Mouse (Mus musculus) frontal cortex, adult (tissue): ENCODE data around the gene Gabpb2.

ENCODE experiments used
- ATAC-seq: cut with Nextera tagmentation; 2 replicates; pipeline ENCODE4 v1.9.2; 2017; ENCODE audit warnings: mild to moderate bottlenecking, moderate library complexity, mixed read lengths; ENCODE audit not compliant: low TSS enrichment

Gabpb2 gene

DNA sequence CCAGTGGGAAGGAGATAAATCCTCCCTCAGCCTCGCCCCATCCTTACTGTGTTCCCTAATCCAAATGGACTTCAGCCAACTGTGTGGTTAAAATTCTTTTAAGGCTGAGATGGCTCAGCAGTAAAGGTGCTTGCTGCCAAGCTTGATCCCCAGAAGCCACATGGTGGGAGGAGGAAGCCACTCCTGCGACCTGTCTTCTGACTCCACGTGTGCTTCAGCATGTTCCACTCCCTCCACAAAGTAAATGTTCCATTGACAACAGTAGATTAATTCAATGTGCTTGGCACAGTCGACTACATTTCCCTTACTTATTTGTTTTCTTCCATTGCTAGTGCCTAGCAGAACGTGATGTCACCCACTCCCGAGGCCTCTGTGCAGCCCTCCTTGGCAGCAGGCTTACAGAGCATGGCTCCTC lies 23.0 kb downstream of the Gabpb2 start:
- ATAC-seq = no peak

- ATAC-seq = no peak
Observed at GRCm38 (mm10) chr3:95186888-95187287, 30.8 kb downstream of the Gabpb2 start.

DNA sequence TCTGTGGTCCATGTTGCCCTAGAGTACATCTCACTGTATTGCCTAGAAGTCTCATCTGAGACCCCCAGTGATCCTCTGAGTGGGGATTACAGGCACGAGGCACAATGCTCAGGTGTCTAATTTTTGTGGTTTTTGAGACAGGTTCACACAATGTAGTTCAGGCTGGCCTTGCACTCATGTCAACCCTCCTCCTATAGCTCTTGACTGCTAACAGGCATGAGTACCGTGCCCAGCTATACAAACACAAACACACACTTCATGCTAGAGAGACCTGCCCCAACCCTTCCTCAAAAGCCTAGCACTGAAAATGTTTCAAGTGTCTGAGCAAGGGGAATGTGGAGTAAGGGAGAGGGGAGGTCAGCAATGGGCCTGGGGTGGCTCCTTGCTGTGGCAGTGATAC lies 31.6 kb downstream of the Gabpb2 start:
- no peak for ATAC-seq

- ATAC-seq = peak; percentile 86
Observed at GRCm38 (mm10) chr3:95184796-95185577, 32.7 kb downstream of the Gabpb2 start.

- no peak for ATAC-seq
Observed at GRCm38 (mm10) chr3:95181841-95182240, 35.9 kb downstream of the Gabpb2 start.

- ATAC-seq = no peak
Observed at GRCm38 (mm10) chr3:95179890-95180289, 37.8 kb downstream of the Gabpb2 start.

- peak; percentile 53 for ATAC-seq
Observed at GRCm38 (mm10) chr3:95178948-95179347, 38.8 kb downstream of the Gabpb2 start.

DNA sequence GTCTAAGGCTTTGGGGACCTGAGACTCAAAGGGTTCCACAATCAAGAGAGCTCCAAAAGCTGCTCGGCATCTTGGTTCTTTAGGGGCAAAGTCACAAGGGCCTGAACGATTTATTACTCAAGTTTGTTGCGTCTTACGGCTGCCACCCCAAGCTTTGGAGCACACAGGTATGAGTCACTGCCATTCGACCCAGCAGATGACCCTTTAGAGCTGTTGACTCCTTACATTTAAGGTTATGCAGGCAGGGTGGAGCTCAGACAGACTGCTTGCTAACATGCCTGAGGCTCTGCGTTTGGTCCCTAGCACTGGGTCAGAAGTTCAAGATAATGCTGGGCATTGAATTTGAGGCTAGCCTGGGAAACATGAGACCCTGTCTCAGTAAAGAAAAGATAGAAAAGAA lies 40.1 kb downstream of the Gabpb2 start:
- ATAC-seq = no peak

DNA sequence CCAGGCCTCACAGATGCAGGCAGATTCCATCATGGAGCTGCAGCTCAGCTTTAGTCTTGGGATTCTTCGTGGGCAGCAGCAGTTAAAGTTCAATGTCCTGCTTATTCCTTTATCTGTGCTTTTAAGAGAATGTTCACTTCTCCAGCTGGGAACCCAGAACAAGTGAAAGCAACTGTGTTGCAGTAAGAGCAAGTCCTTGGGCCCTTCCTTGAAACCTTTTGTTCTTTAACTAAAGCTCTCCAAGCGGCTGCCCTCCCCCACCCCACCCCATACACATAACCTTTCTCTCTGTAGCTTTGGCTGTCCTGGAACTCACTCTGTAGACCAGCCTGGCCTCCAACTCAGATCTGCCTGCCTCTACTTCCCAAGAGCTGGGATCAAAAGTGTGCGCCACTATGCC lies 41.2 kb downstream of the Gabpb2 start:
- ATAC-seq = no peak

GRCm38 (mm10) chr3:95174011-95174592 lies 43.6 kb downstream of the Gabpb2 start:
- peak; percentile 39; the same call in 1 of the 2 replicates for ATAC-seq

GRCm38 (mm10) chr3:95173256-95173949 lies 44.3 kb downstream of the Gabpb2 start:
- no peak for ATAC-seq

DNA sequence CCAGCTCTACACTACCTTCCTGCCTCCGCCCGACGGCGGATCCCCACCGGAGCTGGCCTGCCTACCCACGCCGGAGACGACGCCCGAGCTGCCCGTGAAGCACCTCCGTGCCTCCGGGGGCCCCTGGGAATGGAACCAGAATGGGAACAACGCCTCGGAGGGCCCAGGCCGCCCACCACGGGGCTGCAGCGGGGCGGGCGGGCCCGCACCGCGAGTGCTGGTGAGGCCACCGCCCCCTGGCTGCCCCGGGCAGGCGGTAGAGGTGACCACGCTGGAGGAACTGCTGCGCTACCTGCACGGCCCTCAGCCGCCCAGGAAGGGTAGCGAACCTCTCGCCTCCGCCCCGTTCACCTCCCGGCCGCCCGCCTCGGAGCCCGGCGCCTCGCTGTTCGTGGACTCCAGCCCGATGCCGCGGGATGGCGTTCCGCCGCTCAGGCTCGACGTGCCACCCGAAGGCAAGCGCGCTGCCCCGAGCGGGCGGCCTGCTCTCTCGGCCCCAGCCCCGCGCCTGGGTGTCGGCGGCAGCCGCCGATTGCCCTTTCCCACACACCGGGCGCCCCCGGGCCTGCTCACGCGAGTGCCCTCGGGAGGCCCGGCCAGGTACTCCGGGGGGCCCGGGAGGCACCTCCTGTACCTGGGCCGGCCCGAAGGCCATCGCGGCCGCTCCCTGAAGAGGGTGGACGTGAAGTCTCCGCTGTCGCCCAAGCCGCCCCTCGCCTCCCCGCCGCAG lies 45.0 kb downstream of the Gabpb2 start:
- no peak for ATAC-seq

- ATAC-seq = no peak
Observed at GRCm38 (mm10) chr3:95171105-95171504, 46.6 kb downstream of the Gabpb2 start.

DNA sequence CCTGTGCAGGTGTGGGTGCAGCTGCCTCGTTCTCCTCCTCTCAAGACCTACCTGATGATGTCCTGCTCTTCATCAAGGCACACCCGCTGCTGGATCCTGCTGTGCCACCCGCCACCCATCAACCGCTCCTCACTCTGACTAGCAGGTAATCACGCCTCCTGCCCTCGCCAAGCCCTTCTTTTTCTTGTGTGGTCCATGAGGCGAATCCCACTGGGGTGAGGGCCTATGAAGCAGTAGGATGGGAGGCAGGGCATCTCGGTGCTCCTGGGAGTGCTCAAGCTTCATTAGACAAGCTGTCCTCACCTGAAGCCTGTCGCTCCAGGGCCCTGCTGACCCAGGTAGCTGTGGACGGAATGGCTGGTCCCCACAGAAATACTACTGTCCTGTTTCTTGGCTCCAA lies 47.7 kb downstream of the Gabpb2 start:
- ATAC-seq = no peak

- ATAC-seq = no peak
Observed at GRCm38 (mm10) chr3:95164840-95165239, 52.9 kb downstream of the Gabpb2 start.

DNA sequence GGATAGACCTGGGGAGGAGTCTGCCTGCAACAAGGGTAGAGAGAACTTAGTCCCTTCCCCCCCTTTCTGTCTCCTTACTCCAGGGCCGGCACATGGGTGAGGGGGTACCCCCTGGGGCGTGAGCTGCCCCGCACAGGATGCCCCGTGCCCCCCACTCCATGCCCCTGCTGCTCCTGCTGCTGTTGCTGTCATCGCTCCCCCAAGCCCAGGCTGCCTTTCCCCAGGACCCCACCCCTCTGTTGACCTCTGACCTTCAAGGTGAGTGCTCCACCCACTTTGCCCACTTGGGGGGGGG lies 53.5 kb downstream of the Gabpb2 start:
- ATAC-seq = no peak

GRCm38 (mm10) chr3:95163419-95164255 lies 54.1 kb downstream of the Gabpb2 start:
- no peak for ATAC-seq

GRCm38 (mm10) chr3:95162345-95162628 lies 55.4 kb downstream of the Gabpb2 start:
- no peak for ATAC-seq

DNA sequence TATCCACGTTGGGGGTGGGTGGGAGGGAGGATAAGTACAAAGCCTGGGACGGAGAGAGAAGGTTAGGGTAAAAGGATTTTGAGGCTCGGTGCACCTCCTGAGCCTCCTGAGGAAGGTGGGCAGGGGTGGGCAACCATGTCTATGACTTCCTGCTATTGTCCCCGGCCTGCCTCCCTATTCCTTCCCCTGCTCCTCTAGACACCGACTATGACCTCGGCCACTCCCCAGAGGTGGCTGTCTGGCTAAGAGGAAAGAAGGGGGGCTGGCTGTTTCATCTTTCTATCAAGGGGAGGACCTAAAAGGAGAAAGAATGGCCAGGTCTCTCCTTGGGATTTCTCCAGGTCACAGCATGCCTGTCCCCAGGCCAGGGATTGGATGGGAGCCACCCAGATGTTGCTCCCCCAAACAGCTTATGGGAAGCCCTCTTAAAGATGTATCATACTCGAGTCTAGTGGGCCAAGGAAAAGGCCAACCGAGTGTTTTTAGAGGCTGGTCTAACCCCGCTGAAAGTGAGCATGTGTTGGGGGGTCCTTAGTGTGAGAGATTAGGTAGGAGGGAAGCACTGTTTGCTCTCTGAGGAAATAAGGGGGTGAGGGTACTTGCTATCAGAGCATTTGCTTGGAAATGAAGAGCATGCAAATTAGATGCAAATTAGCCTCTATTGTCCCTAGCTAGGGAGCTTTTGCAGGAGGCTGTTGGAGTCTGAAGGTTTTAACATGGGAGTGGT lies 55.9 kb downstream of the Gabpb2 start:
- no peak for ATAC-seq

- no peak for ATAC-seq
Observed at GRCm38 (mm10) chr3:95161041-95161551, 56.6 kb downstream of the Gabpb2 start.
